Mouse (Mus musculus) cerebellum, adult 2 months (tissue): ENCODE data around the gene Plrg1. TPM values are rescaled to one million over a fixed set of nuclear protein-coding genes. Genes with fewer than 3 reads are reported as not detected.

Source experiments
- DNase-seq, 2 experiments: peaks; one replicate each; pipeline ENCODE4 v3.0.0; 2021
- H3K27ac ChIP-seq: fragments of 200-500 bp; 2 replicates; pipeline ENCODE4 v1.5.1; 2012; ENCODE audit warnings: low read length, control low read depth, inconsistent platforms; ENCODE audit not compliant: insufficient read depth
- H3K27me3 ChIP-seq: fragments of 200-500 bp; 2 replicates; pipeline ENCODE4 v1.6.1; 2012; ENCODE audit warnings: inconsistent platforms, mild to moderate bottlenecking, low read length, moderate library complexity; ENCODE audit not compliant: control insufficient read depth, insufficient read depth
- H3K4me1 ChIP-seq: fragments of 200-500 bp; 2 replicates; pipeline ENCODE4 v1.6.1; 2011; ENCODE audit warnings: low read length; ENCODE audit not compliant: control insufficient read depth, insufficient read depth
- H3K4me3 ChIP-seq: fragments of 200-500 bp; replicated peaks from 2 replicates; pipeline ENCODE3; 2011; ENCODE audit warnings: mild to moderate bottlenecking, low read depth, low read length, control low read depth; ENCODE audit not compliant: insufficient read depth
- CTCF ChIP-seq: fragments of 200-500 bp; IDR thresholded peaks from 2 replicates; pipeline ENCODE4 v1.5.1; 2011; ENCODE audit warnings: low read depth, mild to moderate bottlenecking, control low read depth, low read length, moderate library complexity, borderline replicate concordance; ENCODE audit not compliant: insufficient read depth
- POLR2A ChIP-seq: fragments of 200-500 bp; IDR thresholded peaks from 2 replicates; pipeline ENCODE4 v1.6.1; 2011; ENCODE audit warnings: low read length, control low read depth, borderline replicate concordance; ENCODE audit not compliant: insufficient read depth
- WGBS: fragments of 180-500 bp; shearing (Covaris S2); methylation state at CpG from one replicate; pipeline ENCODE4 v1.1.7; 2018; 5-methylcytosine and 5-hydroxymethylcytosine counted together
- polyA plus RNA-seq: library from polyadenylated mRNA; depleted of rRNA; stranded (reverse); fragments of >200 nt; gene quantifications from 2 replicates; pipeline ENCODE4 v1.2.3, GENCODE M21; 2012

The Plrg1 gene
- polyA plus RNA-seq, 1 experiment, result 60.5 TPM

- DNase-seq, result no peak
- TF ChIP-seq POLR2A, result no peak
- no peak for TF ChIP-seq CTCF
- Histone ChIP-seq H3K4me1 (no peaks in the 10 kb centered on the region), H3K4me3 (no peak overlapping the region), H3K27me3 (no peaks in the 10 kb centered on the region), H3K27ac (no peak overlapping the region)
- 72% methylated on average over 2 of the region's 2 CpGs for WGBS
Measured at GRCm38 (mm10) chr3:83020387-83020786, 34.9 kb upstream of the Plrg1 start.

GRCm38 (mm10) chr3:83021176-83021575 is 34.1 kb upstream of the Plrg1 start:
- TF ChIP-seq POLR2A (no peak), CTCF (no peak)
- WGBS, result 89% methylated on average over 5 of the region's 5 CpGs

GRCm38 (mm10) chr3:83025036-83025435 is 30.3 kb upstream of the Plrg1 start:
- no peak overlapping the region for H3K4me3 ChIP-seq
- WGBS, result 80% methylated on average over 6 of the region's 6 CpGs
- no peaks in the 10 kb centered on the region for H3K27me3 ChIP-seq
- TF ChIP-seq POLR2A (no peak), CTCF (no peak)
- no peak for DNase-seq
- no peaks in the 10 kb centered on the region for H3K4me1 ChIP-seq
- no peak overlapping the region for H3K27ac ChIP-seq

More at GRCm38 (mm10) chr3:83021176-83021575, 34.1 kb upstream of the Plrg1 start:
- Histone ChIP-seq H3K27ac (no peak overlapping the region), H3K27me3 (no peaks in the 10 kb centered on the region), H3K4me3 (no peak overlapping the region), H3K4me1 (no peaks in the 10 kb centered on the region)
- no peak for DNase-seq

GRCm38 (mm10) chr3:83025475-83026301 is 29.6 kb upstream of the Plrg1 start, which contains the start of gene Fga:
Fga (plus strand) TSS chr3:83026076.
- no peaks in the 10 kb centered on the region for H3K27me3 ChIP-seq
- DNase-seq, result no peak
- WGBS, result 76% methylated on average over 9 of the region's 9 CpGs
- no peak within 1 kb of the TSS for H3K27ac ChIP-seq
- no peaks in the 10 kb centered on the region for H3K4me1 ChIP-seq
- no peak within 1 kb of the TSS for H3K4me3 ChIP-seq
- TF ChIP-seq CTCF (no peak), POLR2A (no peak)

- no peak for DNase-seq
- H3K4me3 ChIP-seq, result no peak overlapping the region
- no peak overlapping the region for H3K27ac ChIP-seq
- TF ChIP-seq CTCF, result no peak
- no peak for TF ChIP-seq POLR2A
- H3K27me3 ChIP-seq, result no peaks in the 10 kb centered on the region
- H3K4me1 ChIP-seq, result no peaks in the 10 kb centered on the region
- WGBS, result 87% methylated on average over 9 of the region's 9 CpGs
Measured at GRCm38 (mm10) chr3:83027546-83028251, 27.6 kb upstream of the Plrg1 start.

- Histone ChIP-seq H3K27me3 (no peaks in the 10 kb centered on the region), H3K27ac (no peak overlapping the region), H3K4me3 (no peak overlapping the region), H3K4me1 (no peaks in the 10 kb centered on the region)
- WGBS, result 86% methylated on average over 4 of the region's 4 CpGs
- no peak for DNase-seq
- TF ChIP-seq POLR2A (no peak), CTCF (no peak)
Measured at GRCm38 (mm10) chr3:83030331-83030730, 25.0 kb upstream of the Plrg1 start.

- H3K4me3 ChIP-seq, result no peak overlapping the region
Measured at GRCm38 (mm10) chr3:83032746-83033308, 22.5 kb upstream of the Plrg1 start.

GRCm38 (mm10) chr3:83033801-83034200 is 21.5 kb upstream of the Plrg1 start:
- no peak for DNase-seq
- TF ChIP-seq CTCF (no peak), POLR2A (no peak)
- Histone ChIP-seq H3K27ac (no peak overlapping the region), H3K27me3 (no peaks in the 10 kb centered on the region), H3K4me3 (no peak overlapping the region), H3K4me1 (no peaks in the 10 kb centered on the region)
- 81% methylated on average over 8 of the region's 8 CpGs for WGBS

More at GRCm38 (mm10) chr3:83032746-83033308, 22.5 kb upstream of the Plrg1 start:
- DNase-seq, result no peak
- 38% methylated on average over 13 of the region's 13 CpGs for WGBS
- Histone ChIP-seq H3K27ac (no peak overlapping the region), H3K27me3 (no peaks in the 10 kb centered on the region), H3K4me1 (no peaks in the 10 kb centered on the region)
- no peak for TF ChIP-seq CTCF
- TF ChIP-seq POLR2A, result no peak
